Mouse (Mus musculus): ENCODE results near the gene Terf2.
"Not testable (repeated sequence)": the region's sequence is repeated elsewhere in the genome, so short reads cannot be mapped to it uniquely, and the experiment has no call there.

The Terf2 gene

DNA sequence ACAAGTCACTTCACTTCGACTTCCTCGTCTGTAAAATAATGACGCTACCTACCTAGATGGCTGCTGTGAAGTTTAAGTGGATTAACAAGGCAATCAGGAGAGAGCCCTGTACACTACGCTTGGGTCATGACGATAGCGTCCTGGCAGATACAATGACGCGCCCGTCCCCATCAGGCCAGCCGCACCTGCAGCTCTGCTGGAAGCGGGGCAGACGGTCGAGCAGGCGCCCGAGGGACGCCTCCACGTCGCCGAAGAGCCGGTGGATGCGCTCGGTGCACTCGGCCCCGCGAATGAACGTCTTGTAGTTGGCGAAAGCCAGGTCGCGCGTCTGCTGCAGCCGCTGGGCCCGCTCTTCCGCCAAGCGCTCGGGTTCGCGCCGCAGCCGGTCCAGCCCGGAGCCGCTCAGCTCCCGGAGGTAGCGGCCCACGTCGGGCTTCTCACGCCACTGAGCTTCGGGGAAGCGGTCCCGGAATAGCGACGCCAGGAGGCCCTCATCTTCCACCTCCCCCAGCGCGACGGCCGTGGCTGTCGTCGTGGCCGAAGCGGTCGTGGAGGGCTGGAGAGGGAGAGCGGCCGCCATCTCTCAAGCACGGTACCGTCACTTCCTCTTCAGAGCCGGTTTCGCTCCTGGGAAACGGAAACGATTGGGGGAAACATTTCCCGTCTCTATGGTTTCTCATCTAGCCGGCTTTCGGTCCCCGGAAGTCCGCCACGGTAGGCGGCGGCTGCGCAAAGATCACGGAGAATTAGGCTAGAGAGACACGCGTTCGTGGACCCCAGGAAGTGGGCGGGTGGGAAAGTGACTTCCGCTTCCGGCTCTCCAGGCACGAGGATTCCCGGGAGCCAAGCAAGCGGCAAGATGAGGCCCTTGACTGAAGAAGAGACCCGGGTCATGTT lies 40.0 kb downstream of the Terf2 start, which contains the start of the genes Cog8 and Nip7:
Gene Cog8, minus strand, starts transcription at position 614 of the 897 bp plus-strand sequence.
Gene Nip7, plus strand, starts transcription at position 802 of the 897 bp plus-strand sequence.
- DNase-seq: peak; percentile 93

- no peak for DNase-seq
Observed at GRCm38 (mm10) chr8:107052046-107052445, 44.3 kb downstream of the Terf2 start.

DNA sequence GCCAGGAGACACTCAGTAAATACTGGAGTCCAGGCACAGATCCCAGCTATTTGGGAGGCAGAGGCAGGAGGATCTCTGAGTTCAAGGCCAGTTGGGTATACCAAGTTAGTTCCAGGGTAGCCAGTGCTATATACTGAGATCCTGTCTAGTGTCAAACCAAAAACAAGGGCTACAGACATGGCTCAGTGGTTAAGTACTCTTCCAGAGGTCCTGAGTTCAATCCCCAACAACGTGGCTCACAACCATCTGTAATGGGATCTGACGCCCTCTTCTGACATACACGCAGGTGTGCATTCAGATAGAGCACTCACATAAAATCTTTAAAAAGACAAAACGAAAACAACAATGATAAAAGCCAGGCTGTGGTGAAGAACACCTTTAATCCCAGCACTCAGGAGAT lies 46.9 kb downstream of the Terf2 start:
- DNase-seq: no peak

GRCm38 (mm10) chr8:107048061-107048941 lies 48.0 kb downstream of the Terf2 start, which contains the start of gene Pdf:
Gene Pdf, minus strand, starts transcription at chr8:107048614.
- peak; percentile 88 for DNase-seq

DNA sequence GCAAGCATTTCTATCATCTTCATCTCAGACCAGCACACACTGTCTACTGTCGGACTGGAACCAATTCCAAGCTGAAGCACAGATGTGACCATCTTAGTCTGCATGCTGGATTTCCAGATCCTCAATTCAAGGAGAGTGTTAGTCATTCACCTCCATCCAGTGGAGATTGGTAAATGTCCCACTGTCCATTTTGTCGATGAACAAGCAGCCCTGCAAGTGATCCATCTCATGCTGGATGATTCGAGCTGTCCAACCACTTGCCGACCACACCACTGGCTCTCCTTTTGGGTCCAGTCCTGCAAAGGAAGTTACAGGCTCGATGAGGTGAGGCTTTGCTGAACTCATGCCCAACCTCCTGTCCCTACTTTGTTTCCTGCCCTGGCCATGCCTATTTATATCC lies 49.4 kb downstream of the Terf2 start:
- no peak for DNase-seq

GRCm38 (mm10) chr8:107045478-107045877 lies 50.9 kb downstream of the Terf2 start:
- DNase-seq: no peak

- DNase-seq: no peak
Observed at GRCm38 (mm10) chr8:107040632-107041031, 55.7 kb downstream of the Terf2 start.

GRCm38 (mm10) chr8:107036626-107037025 lies 59.7 kb downstream of the Terf2 start:
- DNase-seq: no peak

GRCm38 (mm10) chr8:107035641-107036040 lies 60.7 kb downstream of the Terf2 start:
- no peak for DNase-seq

DNA sequence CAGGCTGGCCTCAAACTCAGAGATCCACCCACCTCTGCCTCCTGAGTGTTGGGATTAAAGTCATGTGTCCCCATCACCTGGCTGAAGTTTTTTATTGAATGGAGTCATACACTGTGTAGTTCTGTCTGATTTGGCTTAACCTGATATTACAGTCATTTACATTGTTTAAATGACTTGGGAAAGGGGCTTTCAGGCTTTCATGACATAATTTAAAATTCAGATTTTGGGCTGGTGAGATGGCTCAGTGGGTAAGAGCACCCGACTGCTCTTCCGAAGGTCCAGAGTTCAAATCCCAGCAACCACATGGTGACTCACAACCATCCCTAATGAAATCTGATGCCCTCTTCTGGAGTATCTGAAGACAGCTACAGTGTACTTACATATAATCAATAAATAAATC lies 62.7 kb downstream of the Terf2 start:
- DNase-seq: not testable (repeated sequence)

DNA sequence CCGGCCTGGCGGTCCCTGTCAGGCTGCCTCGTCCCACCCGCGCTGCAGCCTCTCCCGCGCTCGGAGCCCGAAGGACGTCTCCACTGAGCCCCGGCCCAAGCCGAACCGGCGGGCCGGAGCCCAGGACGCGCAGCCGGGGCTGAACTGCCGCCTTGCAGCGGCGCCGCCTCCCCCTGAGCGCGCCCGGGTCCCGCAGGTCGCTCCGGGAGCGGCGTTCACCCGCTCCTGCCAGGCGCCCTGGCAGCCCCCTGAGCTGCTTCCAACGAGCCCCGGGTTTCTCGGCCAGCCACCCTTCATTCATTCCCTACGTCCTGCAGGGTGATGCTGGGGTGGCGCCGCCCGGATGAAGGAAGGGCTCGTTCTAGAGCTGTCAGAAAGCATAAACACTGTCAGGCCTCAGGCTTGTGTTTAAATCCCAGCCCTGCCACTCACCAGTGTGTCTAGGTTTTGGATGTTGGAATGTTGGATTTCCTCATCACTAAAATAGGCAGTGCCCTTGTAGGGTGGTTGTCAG lies 64.7 kb downstream of the Terf2 start:
- DNase-seq: no peak

GRCm38 (mm10) chr8:107030650-107031576 lies 65.4 kb downstream of the Terf2 start, which contains the start of gene Vps4a:
Gene Vps4a, plus strand, starts transcription at chr8:107031222.
- peak; percentile 94 for DNase-seq

DNA sequence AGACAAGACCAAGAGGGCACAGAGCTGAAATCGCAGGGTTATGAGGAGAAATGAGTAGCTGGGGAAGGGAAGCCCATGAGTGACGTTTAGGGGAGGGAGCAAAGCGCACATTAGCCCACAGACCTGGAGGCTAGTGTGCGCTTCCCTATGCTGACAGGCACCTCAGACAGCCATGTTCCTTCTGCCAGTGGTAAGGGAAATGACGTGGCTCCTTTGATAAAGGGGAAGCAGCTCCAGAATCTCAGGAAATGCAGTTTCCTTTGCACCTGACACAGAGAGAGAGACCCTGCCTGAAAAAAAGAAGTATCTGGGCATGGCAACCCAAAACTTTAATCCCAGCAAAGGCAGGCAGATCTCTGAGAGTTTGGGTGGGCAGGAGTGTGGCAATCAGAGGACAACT lies 66.3 kb downstream of the Terf2 start:
- DNase-seq: no peak

GRCm38 (mm10) chr8:107029310-107029709 lies 67.0 kb downstream of the Terf2 start:
- no peak for DNase-seq

- DNase-seq: no peak
Observed at GRCm38 (mm10) chr8:107023479-107023878, 72.9 kb downstream of the Terf2 start.
